Mouse (Mus musculus) monocyte, adult 5-6 weeks (primary cell): ENCODE results near the gene Clk3. TPM values are rescaled to one million over a fixed set of nuclear protein-coding genes. Genes with fewer than 3 reads are reported as not detected.
A peak's percentile ranks its signal among the peaks of the same experiment; 100 is the strongest.

Experiments
- ATAC-seq: fragments of 153-309, 156-312 bp; replicated peaks from 2 replicates; pipeline ENCODE4 v1.8.0; 2017; ENCODE audit warnings: mild to moderate bottlenecking; ENCODE audit not compliant: low TSS enrichment, insufficient number of reproducible peaks, severe bottlenecking, poor library complexity, low FRiP score
- total RNA-seq: library from RNA; stranded (forward); fragments of 200-1000, 200-491, 200-594 nt; gene quantifications from 3 replicates; pipeline ENCODE4 v1.2.3, GENCODE M21; 2017

Gene Clk3
- total RNA-seq = 97.1 to 158 TPM (median 125 TPM) in 3 replicates

DNA sequence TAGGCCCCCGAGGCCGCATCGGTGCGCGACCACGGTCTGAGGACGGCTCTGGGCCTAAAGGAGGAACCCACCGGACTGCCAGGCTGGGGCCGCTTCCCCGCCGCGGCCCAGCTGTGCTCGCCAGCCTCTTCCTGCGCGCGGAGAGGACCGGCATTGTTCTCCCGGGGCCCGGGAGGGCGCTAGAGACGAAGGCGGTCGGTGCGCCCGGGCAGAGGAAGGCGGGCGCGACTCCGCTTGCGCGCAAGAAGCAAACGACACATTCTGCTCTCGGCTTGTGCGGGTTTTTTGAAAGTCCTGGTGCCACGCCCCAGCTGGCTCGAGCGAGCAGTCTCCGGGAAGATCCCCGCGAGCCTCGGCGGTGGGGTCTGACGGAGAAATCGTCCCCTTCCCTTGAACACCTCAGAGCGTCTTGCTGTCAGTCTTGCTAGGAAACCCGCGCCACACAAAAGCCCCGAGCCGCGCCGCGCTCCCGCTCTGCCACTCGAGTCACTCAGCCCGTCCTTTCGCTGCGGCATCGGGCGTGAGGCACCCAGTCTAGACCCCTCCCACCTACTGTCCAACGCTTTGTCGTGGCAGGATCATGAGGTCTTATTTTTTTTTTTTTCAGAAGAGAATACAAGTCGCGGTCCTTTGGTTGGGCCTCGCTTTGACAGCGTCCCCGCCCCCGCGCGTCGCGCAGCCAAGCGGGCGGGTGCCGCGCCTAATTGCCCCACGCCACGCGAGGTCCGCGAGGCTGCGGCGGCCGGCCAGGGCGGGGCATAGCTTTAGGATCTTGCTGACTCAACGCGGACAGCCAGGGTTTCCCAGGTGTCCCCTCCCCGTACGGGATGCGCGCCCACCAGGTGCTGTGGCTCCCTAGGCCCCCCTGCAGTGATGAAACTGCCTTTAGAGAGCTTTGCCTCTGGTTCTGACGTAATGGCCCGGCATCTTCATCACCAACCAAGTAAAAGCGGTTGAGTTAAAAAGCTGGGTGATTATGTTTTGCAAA lies at the start of gene Clk3:
Gene Clk3, minus strand, starts transcription at position 497 of the 988 bp plus-strand sequence.
- ATAC-seq = peak; percentile 55

DNA sequence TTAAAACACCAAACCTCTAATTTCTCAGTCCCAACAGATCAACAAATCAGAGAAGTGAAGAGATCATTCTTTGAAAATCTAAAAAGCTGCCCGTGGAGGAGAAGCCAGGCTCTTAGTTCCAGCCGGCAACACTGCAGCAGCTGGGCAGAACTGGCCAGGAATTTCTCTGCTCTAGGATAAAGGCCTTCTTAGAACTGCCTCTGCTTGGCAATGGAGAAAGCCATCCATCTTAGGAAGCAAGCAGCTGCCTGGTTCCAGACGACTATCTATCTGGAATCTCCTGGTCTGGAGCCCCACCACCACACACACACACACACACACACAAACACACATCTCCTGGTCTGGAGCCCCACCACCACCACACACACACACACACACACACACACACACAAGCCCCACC lies 49.2 kb upstream of the Clk3 start:
- ATAC-seq = no peak

DNA sequence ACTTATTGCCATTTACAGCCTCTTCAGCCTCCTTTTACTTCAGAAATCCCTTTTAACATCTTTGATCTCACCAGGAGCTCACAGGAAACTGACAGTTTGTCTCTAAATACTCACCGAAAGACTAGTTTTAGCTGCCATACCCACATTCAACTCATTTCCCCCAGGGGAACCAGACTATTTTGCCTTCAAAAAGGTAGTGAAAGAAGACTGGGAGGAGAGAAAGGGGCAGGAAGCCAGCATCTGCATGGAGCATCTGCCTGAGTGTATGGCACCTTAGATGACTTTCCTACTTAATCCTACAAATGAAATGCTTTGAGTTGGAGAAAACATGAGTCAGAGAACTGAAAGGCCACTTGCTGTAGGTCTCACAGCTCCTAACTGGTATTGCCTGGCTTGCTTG lies 48.4 kb upstream of the Clk3 start:
- no peak for ATAC-seq

DNA sequence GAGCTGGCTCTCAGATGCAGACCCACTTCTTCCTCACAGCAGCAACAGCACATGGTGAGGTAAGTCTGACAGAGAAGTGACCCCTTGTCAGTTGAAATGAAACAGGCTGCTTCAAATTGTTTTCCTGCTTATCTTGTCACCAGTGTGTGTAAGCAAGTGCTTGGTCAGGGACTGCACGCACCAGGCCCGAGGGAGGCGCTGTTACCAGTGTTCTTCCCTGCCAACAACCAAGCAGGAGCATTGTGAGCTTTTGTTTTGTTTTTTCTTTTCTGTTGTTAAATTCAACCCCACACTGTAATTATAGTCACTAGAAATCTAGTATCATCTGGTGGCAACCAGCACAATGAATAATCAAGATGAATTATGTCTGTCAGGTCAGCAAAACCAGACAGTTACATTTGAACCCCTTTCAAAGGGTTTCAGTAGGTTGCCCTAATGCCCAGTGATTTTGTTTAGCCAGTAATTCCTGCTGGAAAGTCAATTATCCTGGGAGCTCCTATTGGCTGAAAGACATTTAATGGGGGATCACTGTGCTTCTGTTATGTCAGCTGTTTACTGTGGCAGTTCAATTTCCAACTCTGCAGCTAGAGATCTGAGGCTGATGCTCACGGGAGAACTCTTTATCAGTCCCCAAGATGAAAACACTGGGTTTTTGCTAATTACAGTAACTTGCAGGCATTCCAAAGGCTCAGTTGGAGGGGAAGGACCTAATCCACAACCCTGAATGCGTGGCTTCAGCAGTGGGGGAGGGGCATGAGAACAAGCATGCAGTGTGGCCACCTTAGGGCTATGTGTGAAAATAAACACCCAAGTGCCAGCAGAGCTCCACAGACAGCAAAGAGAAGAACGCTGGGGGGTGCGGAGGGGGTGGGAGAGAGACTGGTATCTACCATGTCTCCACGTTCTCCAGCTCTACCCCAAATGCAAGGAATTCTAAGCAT lies 46.4 kb upstream of the Clk3 start:
- ATAC-seq = no peak

DNA sequence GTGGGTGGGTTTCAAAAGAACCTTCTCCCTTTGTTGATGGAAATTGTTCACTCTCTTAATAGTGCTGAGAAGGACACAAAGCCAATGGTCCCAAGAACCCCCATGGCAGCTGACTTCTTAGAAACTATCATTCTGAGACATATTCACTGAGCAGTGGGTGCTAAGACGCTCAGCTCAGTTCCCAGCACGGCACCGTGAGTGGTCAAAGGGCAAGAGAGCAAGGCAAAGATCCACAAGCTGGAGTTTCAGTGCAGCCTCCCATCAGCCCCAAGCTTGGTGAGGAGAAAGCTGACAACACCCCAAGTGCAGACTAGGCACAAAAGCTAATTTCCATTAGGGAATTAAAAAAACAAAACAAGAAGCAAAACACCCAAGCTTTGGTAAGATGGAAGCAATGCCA lies 45.0 kb upstream of the Clk3 start:
- ATAC-seq = no peak

DNA sequence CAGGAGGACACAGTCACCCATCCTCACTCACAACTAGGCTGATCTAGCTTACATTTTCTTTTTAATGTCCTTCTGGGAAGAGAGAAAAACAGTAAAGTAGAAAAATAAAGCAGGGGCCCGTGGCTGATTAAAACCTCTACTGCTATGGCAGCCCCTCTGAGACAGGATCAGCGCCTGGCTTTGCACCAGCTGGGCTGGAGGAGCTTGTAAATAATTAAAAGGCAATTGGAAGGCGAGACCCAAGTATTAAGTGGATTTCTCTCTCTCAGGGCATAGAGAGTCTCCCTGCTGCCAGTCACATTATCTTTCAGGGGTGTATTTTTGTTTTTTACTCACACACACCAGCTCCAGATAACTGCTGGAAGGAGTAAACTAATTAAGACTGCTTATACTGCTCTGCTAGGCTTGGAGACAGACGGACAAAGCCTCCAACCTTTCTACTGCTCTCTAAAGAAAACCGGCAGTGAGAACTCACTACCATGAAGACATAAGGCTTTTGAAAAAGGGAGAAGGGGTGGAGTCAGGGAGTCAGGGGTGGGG lies 43.2 kb upstream of the Clk3 start:
- no peak for ATAC-seq

DNA sequence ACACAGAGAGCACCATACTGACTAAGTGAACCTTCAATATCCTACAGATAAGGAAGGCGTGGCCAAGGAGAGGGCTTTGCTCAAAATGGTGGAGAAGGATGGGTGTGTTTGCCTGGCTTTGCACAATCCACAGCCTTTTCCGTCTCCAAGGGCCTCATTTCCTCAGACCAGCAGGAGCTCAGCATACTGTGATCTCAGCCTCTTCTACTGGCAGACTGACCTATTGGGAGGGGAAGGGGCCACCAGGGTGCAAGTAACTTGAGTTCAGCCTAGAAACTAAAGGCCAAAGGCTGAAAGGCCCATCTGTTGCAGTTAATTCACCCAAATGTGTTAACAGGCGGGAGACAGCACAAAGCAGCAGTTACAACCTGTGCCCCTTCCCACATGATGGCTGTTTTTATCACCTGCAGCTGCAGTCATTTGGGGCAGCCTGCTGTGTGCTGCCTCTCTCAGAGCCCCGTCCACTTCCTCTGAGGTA lies 41.6 kb upstream of the Clk3 start:
- no peak for ATAC-seq

DNA sequence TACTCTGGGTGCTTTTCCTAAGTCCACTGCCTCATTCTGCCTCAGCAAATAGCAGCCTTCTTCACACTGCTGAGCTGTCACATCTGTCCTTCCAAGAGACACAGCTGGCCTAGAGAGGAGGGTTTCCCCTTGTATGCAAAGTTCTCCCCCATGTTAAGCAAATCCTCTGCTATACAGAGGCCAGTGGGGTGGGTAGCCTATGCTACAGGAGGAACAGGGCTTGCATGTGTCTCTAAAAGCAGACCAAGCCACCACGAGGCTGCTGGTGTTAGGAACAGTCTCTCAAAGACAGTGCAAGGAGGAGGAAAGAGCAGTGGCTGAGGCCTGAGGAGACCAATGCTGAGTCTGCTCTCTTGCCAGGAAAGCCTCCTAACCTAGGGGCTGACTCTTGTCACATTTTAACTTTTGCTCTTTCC lies 40.4 kb upstream of the Clk3 start:
- ATAC-seq = no peak

DNA sequence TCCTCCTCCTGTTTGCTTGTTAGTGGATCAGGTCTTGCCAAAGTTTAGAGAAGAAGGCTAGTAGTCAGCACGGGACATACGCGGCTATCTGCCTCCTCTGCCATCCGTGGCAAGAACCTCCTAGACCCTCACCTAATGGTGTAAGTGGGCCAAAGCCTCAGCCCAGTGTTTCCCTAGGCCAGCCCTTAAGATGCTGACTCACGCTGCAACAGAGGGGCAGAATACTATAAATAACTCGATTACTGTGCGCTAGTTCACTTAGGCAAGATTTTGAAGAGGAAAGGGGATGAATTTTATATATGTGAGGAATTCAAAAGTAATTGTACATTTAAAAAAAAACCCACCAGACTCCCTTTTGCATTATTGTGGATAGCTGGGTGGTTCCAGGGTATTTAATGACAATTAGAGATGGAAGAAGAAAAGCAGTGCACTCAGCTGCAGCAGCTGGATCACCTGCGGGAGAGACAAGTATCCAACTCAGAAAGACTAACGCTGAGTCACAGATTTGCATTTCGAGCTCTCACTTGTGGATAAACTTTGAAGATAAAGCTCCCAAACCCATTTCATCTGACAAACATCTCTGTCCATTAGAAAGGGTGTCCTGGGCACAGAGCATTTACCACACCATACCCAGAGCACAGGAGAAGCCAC lies 39.6 kb upstream of the Clk3 start:
- no peak for ATAC-seq

DNA sequence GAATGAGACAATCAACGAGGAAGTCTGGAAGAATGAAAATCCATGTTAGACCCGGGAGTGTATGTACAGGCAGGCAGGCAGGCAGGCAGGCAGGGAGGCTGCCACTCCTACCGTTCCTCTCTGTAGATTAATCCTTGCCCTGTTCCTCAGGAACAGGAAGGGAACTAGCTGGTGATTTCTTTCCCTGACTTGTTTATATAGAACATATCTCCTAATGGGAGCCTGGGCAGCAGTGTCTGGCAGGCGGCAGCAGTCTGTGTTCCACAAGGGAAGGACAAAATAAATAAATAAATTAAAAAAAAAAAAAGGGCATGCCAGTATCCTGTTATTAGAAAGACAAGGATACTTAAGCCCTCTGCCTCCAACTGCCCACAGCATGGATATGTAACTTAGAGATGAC lies 38.2 kb upstream of the Clk3 start:
- ATAC-seq = no peak

DNA sequence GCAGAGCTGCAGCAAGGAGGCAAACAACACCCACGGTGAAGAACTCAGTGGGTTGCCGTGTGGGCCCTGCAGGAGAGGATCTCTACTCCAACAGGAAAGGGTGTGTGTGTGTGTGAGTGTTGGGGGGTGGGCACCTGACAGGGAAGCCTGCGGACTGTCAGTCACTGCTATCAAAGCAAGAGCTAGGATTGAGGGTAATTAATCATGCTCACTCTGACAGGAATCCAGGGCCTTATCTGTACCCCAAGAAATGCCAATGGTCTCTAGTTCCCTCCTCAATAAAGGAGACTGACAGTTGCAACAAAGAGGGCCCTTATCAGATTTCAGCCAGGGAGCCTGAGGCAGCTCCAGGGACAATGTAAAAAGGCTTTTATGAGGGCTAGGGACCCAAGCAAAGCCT lies 37.4 kb upstream of the Clk3 start:
- no peak for ATAC-seq

DNA sequence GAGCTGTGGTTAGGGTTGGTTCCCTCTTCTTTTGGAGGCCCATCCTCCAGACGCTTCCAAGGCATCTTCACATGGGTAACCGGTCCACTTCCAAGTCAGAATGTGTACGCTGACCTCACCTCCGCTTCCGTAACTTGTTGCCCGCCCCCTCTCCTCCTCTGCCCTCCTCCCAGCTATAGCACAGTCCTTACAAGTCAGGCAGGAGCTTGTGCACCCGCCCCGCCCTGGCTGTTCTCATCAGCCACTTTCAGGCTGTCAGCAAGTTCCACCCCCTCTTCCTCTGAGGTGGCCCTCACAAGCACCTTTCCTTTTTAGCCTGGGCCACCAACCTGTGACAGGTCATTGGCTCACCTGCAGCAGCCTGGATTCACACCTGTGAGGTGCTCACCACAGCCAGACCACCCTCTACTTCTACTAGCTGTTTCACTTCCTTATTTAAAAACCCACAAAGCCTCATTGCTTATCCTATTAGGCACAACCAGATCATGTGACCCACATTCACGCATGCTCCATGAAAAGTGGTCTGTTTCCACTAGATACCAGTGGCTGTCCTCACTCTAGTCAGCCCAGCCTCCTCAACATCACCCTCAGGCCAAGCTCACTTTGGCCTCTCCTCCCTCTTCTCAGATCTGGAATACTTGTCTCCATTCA lies 34.8 kb upstream of the Clk3 start:
- peak; percentile 36; the same call in 1 of the 2 replicates for ATAC-seq

DNA sequence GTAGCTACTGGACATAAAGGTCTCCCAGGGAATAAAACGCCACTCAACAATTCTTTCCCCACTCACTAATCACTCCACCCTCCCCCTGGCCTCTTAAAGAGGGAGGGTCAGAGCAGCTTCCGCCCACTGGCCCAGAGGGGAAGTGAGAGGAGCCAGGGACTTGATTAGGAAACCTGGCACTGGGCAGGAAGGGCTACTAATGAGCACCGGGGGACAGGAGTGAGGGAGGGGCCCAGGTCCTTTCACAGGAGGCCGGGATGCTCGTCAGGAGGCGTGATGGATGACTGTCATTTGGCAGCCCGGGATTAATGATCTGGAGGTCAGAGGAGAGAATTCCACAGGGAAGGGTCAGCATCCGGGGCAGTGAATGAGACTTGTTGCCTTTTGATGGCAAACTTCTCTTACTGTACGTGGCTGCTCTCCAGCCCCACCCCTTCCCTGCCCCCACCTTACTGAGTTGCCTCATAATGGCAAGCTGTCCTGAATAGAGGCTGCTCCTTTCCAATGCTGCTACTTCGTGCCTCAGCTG lies 33.1 kb upstream of the Clk3 start:
- peak; percentile 52; the same call in 1 of the 2 replicates for ATAC-seq

DNA sequence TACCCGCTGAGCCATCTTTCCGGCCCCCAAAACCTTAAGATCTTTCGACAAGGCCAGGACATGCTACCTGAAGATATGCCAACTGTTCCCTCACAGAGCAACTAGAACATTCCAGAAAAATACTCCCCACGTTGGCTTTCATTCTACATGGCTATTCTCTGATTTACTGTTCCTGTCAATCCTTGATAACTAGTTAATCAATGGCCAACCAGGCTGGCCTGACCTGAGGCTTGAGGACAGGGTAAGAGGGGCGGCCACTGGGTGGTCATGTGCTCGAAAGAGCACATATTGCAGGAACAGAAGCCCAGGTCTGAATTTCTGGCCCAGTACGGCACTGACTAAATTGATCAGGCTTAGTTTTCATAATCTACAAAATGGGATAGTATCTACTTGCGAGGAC lies 31.8 kb upstream of the Clk3 start:
- ATAC-seq = no peak

DNA sequence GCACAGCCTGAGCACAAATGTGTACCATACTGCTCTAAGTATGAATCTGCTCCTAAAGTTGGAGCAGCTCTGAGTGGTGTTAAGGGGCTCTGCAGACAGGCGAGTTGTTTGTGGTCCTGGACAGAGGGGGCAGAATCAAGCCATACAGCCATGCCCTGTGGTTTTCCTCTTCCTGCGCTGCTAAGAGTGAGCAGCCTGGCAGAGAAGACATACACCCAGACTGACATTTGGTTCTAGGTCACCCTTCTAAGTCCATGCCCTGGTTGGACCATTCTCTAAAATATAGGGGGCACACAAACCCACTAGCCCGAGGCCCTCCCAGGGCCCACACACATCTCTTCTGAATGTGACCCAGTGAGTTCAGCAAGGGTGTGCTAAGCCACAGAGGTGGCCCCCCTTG lies 24.1 kb upstream of the Clk3 start:
- ATAC-seq = no peak

DNA sequence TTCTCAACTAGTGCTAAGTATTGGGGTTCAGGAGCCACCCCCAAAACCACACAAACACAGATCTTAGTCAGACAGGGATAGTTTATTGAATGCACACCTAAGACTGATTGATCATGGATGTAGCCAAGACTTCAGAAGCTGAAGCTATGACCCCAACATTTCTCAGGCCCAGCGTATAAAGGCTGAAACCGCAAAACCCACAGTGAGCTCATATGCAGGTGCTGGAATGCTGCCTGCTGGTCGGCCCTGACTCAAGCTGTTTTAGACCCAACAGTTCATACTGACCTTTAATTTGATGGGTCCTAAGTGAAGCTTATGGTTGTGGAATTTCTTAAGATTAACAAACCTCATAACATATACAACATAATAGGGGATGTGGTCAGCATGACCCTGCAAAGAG lies 17.0 kb upstream of the Clk3 start:
- ATAC-seq = no peak

DNA sequence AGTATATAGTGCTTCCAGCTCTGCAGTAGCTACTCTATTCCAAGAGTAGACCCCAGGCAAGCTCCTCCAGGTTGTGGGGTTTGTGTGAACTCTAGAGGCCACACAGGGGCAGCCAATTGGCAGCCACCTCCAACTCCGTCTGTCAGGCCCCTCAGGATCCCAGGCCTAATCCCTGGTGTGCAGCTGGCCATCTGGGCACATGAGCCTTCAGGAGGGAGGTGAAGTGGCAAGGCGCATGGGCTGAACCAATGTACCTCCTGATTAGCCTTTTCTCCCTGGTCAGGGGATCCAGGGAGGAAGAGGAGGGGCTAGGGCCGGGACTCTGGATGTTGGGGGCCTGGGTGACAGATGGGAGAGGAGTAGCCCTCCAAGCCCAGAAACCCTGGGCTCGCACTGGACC lies 10.1 kb upstream of the Clk3 start:
- ATAC-seq = no peak

DNA sequence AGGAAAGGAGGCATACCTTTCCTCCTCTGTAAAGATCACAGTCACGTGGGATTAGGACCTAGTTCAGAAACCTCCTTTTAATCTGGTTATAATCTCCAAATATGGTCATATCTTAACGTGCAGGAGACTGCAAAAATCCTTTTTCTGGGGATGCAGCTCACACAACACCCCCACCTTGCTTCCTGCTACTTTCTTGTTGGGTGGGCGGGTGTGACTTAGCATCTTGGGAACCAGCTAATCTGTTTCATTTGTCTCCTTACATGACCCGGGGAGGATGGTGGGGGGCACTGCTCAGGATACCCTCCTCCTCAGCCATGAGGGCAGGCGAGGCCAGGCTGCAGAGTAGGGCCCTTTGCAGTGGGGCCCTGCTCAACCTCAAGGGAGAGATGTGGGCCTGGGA lies 9.4 kb upstream of the Clk3 start:
- ATAC-seq = no peak
